In the genomic region with DNA sequence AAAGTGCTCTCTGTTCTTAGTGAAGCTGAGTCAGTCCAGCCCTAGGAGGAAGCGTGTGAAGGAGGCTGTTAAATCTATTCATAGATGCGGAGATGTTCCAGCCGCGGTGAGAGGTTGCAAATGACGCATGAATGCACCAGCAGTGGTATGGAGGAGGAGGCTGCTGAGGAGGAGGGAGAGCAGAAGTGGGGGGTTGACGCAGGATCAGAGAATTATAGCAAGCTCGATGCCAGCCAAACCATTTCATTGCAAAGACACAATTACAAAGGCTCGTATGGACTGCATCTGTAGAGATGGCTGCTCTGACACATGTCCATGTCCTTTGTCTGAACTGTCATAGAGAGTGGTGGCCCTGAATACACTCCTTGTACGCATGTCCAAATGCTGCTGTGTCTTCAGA, we compare ENCODE assay signal across 11 mouse cellular contexts.
DNase-seq lines count a peak whose midpoint lies in the region; ATAC-seq lines count a peak whose summit lies in the region.
"Had no signal": no experiment of that assay in that cellular context is flagged by ENCODE, and none has a peak within 500 bp of the region (broad histone marks: within the 10 kb centered on the region; RNA-seq: fewer than 3 reads in every experiment).

No protein-coding gene starts in this region.

- DNase-seq in gastrocnemius, adult 18-20 months (ENCODE audit: low spot score), result peak; percentile 12
- DNase-seq in gastrocnemius, postnatal 14 days, result no peak
- peak; percentile 4 for DNase-seq in R1 (ENCODE audit: low read depth, low spot score)
- peak; percentile 87 to 91 for DNase-seq in frontal cortex, postnatal 36 days (ENCODE audit: low spot score in 2 of 2)
- DNase-seq in T-cell, adult 2 months (ENCODE audit: low spot score), result no peak
- DNase-seq in kidney, adult 8-10 months, result no peak
- no peak for DNase-seq in adrenal gland, postnatal 4 days (ENCODE audit: low spot score in 2 of 2)
- DNase-seq: kidney, adult 9 months had no signal

- 57% methylated on average over 9 of the region's 9 CpGs for WGBS in midbrain, embryonic 12.5 days

- ATAC-seq in midbrain, embryonic 12.5 days (ENCODE audit: low FRiP score, low read depth), result peak; percentile 71

- H3K4me1 ChIP-seq in midbrain, embryonic 12.5 days, result peaks cover 10% of the 10 kb centered on the region
- H3K4me1 ChIP-seq: embryonic facial prominence, embryonic 15.5 days had no signal

- no peaks in the 10 kb centered on the region for H3K9me3 ChIP-seq in midbrain, embryonic 12.5 days
- H3K9me3 ChIP-seq: embryonic facial prominence, embryonic 15.5 days; heart, embryonic 13.5 days had no signal

- H3K27ac ChIP-seq in midbrain, embryonic 12.5 days (replicated peaks), result no peak overlapping the region
- H3K27ac ChIP-seq: embryonic facial prominence, embryonic 15.5 days had no signal

- intact Hi-C loops in gastrocnemius, postnatal 14 days (cut with DNase I; ENCODE audit: low total_unique reads), result no loop called here

- no peaks in the 10 kb centered on the region for H3K27me3 ChIP-seq in midbrain, embryonic 12.5 days
- H3K27me3 ChIP-seq: embryonic facial prominence, embryonic 15.5 days; heart, embryonic 13.5 days had no signal

- H3K4me3 ChIP-seq in midbrain, embryonic 12.5 days, result no peak overlapping the region
- H3K4me3 ChIP-seq: embryonic facial prominence, embryonic 15.5 days; heart, embryonic 13.5 days had no signal

- no peaks in the 10 kb centered on the region for H3K36me3 ChIP-seq in midbrain, embryonic 12.5 days
- H3K36me3 ChIP-seq: embryonic facial prominence, embryonic 15.5 days; heart, embryonic 13.5 days had no signal

- no peak overlapping the region for H3K4me2 ChIP-seq in midbrain, embryonic 12.5 days (replicated peaks)
- H3K4me2 ChIP-seq: embryonic facial prominence, embryonic 15.5 days; heart, embryonic 13.5 days had no signal

- H3K9ac ChIP-seq in midbrain, embryonic 12.5 days (replicated peaks), result no peak overlapping the region
- H3K9ac ChIP-seq: embryonic facial prominence, embryonic 15.5 days; heart, embryonic 13.5 days had no signal

Comparison
In these comparisons a context has a peak if more than half of its experiments do, and no peak if none do; other contexts are left out.
1. DNase-seq: peak in gastrocnemius, adult 18-20 months (single experiment), R1 (single experiment) and frontal cortex, postnatal 36 days (2 of 2); none in gastrocnemius, postnatal 14 days (single experiment), T-cell, adult 2 months (single experiment), kidney, adult 8-10 months (0 of 2) and adrenal gland, postnatal 4 days (0 of 2).